Mouse (Mus musculus): Measurements from ENCODE around the gene Spats2l.

The Spats2l gene

GRCm38 (mm10) chr1:57774001-57774667, at the start of gene Spats2l:
Gene Spats2l, plus strand, starts transcription at chr1:57774162.
- CTCF ChIA-PET = no interaction called here

DNA sequence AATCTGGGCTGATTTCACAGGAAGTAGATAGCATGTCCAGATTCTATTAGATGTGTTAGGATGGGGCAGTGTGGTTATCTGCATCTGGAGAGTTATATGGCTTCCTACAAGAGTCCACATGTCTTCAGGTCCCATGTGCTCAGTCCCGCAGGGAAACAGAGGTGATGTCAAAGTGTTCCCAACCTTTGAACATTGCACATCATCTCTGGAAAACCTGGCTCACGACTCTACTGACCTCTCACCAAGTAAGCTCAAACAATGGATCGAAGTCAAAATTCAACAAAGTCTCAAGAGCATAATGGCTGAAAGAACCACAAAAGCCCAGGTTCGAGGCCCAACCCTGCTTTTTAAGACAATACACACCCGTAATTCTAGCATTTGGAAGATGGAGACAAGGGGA, 48.7 kb upstream of the Spats2l start:
- CTCF ChIA-PET = no interaction called here

DNA sequence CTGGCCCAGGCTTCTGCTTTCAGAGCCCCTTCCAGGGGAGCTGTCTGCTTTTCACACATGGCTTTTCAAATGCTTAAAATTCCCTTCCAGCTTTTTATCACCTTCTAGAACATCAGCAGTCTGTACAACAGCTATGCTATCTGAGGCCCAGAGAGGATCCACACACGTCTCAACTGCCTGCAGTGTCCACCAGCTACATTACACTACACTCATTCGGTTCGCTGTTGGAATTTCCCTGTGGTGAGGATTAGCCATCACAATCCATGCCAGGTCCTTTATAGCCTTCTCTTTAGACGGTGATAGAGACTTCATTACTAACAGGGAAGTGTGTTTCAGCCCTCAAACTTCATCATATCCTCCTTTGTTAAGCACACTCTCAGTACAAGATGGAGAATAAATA, 38.1 kb upstream of the Spats2l start:
- CTCF ChIA-PET = no interaction called here

GRCm38 (mm10) chr1:57741740-57742139, 32.2 kb upstream of the Spats2l start:
- CTCF ChIA-PET = no interaction called here

DNA sequence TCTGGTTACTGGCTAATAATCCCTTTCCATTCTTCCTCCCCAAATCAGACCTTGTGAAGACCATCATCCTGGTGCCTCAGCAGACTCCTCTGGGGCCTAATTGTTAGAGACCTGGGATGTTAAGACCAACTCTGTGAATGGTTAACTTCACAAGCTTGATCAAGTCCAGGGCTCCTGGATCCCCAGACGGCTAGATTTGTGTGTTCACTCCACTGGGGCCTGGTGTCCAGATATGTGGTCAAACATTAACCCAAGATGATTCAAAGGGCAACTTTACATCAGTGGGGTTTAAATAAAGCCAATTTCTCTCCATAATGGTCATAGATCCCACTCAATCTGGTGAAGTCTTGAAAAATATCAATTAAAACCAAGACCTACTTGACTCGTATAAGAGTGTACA, 31.7 kb upstream of the Spats2l start:
- CTCF ChIA-PET = no interaction called here

DNA sequence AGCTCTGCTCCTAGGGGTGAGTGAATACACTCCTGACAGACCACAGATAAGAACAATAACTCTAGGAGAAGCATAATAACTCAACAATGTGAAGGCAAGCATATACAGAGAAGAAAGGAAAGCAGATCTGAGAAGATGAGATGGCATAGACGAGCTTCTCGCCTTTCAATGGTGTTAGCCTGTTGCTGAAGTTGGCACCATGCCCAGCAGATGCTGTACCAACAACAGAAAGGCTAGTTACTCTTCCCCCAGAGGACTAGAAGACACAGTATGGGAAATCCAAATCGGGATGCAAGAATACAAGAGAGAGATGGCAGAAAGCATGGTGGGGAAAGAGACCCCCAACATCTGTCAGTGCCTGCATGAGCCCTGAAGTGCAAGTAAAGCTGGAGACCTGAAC, 22.2 kb upstream of the Spats2l start:
- CTCF ChIA-PET = no interaction called here

GRCm38 (mm10) chr1:57766396-57766795, 7.6 kb upstream of the Spats2l start:
- CTCF ChIA-PET = no interaction called here

- CTCF ChIA-PET = no interaction called here
Measured at GRCm38 (mm10) chr1:57773326-57773725, 636 bp upstream of the Spats2l start.

DNA sequence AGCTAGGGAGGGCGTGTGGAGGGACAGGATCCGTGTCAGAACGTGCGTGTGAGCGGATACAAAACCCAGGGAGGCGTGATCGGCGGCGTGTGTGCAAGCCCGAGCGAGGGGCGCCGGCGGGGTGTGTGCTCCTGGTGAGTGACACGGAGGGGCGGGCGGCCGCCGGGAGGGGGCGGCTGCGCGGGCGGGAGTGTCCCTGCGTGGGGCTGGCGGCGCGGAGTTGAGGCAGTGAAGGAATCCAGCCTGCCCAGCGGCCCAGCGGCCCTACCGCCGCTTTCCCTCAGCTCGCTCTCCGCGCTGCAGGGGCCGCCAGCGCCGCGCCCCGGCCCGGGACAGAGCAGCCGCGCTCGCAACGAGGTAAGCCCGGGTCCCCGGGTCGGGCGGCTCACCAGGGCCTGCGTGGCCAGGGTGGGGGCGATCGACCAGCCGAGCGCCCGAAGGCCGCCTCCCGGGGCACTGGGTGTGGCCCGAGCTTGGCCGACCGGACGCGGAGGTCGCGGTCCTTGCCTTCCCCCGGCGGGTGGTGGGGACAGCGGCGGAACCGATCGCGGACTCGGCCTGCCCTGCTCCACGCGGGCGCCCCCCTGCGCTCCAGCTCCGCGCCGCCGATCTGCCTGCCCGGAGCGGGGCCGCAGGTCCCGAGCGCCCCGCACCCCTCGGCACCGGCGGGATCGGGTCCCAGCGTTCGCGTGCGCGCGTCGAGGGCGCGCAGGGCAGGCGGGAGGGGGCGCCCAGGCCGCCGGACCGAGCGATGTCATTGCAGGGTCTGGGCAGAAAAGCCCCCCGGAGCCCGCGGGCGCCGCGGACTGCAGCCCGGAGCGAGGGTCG, 920 bp downstream of the Spats2l start:
- CTCF ChIA-PET = no interaction called here

DNA sequence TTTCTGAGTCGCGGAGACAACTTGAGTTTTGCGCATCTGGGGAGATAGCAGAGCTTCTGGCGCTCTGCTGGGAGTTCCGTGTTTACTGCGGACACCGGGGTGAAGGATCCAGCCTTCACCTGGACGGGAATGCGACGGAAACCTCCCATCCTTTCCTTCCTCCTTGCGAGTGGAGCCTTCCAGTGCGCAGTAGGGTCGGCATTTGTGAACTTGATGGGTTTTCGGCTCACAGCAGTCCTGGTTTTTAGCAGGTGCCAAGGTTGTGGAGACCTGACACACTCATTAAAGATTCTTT, 1.5 kb downstream of the Spats2l start:
- CTCF ChIA-PET = no interaction called here

DNA sequence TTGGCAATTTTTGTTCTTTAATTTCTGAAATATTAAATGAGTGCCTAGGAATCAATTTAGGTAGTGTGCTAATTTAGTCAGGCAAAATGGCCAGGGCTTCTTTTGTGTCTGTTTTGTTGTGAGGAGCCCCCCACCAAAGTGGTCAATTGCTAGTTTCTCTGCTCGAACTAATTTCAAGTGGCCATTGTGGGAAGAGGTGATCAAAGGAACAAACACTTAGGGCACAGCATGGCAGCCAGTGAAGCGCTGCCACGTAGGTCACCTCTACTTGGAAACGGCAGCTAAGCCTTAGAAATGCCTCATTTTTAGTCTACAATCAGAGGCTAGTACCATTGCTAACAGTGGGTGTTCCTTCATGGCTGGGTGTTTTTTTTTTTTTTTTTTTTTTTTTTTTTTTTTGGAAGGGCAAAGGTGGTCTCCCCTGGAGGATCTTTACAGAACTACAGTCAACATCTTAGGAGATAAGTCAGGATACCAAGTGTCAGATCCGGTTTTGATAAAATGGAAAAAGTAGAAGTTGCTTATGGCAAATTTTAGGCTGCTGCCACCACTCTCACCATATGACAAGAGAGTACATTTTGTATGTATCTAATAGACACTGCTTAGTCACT, 2.8 kb downstream of the Spats2l start:
- CTCF ChIA-PET = no interaction called here

GRCm38 (mm10) chr1:57784300-57784699, 10.3 kb downstream of the Spats2l start:
- CTCF ChIA-PET = no interaction called here

GRCm38 (mm10) chr1:57789831-57790230, 15.9 kb downstream of the Spats2l start:
- CTCF ChIA-PET = no interaction called here

- CTCF ChIA-PET = no interaction called here
Measured at GRCm38 (mm10) chr1:57792212-57792611, 18.2 kb downstream of the Spats2l start.

GRCm38 (mm10) chr1:57795838-57796237, 21.9 kb downstream of the Spats2l start:
- CTCF ChIA-PET = no interaction called here

GRCm38 (mm10) chr1:57799398-57799797, 25.4 kb downstream of the Spats2l start:
- CTCF ChIA-PET = no interaction called here

DNA sequence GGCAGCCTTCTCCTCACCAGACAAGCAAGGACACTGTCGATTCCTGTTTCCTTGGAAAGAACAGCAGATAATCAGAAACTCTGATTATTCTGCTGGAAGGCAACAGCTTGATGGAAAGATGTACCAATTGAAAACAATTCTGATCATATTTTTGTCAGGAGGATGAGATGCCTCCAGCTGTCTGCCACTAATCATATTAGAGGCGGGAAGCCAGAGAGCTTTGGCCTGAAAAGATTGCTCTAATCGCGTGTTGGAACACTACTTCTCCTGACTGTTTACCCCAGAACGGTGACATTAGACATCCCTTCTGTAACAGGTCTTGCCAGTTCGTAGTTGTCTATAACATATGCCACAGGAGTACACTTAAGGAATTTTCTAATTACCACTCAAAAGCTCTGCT, 26.9 kb downstream of the Spats2l start:
- CTCF ChIA-PET = no interaction called here

DNA sequence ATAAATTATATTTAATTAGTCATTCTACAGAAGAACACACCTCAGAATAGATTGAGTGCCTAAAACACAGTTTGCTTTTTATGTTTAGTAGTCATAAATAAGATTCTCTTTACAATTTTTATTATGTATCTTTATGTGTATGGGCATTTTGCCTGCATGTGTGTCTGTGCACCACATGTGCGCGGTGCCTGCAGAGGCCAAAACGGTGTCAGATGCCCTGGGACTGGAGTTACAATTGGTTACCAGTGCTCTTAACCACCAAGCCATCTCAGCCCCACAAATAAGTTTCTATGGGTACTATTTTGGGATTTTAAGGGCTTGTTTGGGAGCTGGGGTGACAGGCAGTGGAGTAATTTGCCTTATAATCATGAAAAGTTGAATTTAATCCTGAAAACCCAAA, 32.2 kb downstream of the Spats2l start:
- CTCF ChIA-PET = no interaction called here

DNA sequence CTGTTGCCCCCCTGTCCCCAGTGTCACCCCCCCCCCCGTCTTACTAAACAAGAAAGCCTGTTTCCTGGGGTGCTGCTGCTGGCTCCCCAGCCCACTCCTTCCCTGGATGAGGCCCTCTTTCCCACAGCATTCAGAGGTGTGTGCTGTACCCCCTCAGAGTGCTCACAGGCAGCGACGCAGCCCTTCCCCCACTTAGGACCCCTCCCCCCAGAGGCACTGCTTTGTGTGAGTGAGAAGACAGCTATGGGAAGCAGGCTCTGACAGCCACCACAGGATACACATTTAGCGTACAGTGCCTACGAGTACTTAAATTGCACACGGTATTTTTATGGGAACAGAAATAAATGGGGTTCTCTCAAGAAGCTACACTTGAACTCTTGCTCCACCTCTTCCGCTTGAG, 33.9 kb downstream of the Spats2l start:
- CTCF ChIA-PET = no interaction called here

GRCm38 (mm10) chr1:57810221-57810620, 36.3 kb downstream of the Spats2l start:
- CTCF ChIA-PET = no interaction called here

DNA sequence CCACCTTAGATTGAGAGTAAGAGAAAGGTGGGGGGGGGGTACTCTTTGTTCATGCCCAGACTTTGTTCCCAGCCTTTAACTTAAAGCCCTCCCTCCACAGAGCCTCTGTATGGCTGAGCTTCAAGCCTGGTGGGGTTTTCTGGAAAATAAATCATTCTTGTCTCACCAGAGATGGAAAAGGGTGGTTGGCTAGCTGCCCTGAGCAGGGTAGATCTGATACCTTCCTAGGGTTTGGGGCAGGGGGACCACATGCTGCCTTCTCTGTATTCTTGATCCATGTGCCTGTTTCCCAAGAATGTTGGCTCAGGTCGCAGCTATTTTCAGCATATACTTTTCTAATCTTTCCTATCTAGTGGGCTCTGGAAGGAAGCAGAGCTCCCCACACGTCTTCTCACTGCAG, 43.1 kb downstream of the Spats2l start:
- CTCF ChIA-PET = no interaction called here

DNA sequence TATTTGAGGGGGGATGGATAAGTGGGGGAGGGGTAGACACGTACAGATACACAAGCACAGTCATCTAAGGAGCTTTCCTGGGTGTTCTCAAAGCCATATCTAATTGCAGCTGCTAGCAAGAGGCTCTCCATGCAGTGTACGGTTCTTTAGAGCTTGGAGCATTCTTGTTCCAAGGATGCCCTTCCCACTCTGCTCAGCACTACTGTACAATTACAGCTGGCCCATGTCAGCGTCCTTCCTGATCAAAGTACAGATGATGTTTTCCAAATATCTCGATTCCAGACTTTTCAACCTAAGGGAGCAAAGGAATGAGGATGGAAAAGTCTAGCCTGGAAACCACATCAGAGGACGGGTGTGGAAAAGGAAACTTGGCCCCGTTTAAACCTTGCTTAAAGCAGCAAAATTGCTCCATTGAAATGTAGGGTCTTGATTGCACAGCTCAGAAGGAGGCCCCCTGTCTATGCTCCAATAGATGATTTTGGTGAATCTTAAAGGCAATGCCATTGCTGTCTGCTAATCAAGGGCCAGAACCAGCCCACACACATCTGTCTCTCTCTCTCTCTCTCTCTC, 46.6 kb downstream of the Spats2l start:
- CTCF ChIA-PET = no interaction called here
